Mouse (Mus musculus): Measurements from ENCODE around the gene Gm10226.
"Not testable (repeated sequence)": the region's sequence is repeated elsewhere in the genome, so short reads cannot be mapped to it uniquely, and the experiment has no call there.

- TF ChIP-seq POLR2A (IDR thresholded peaks at IDR 0.05; ENCODE audit: insufficient read depth, low read depth, low read length); CTCF (IDR thresholded peaks at IDR 0.05); EP300 (IDR thresholded peaks at IDR 0.05; ENCODE audit: insufficient read depth, low read depth, low read length): not testable (repeated sequence)
Observed at GRCm38 (mm10) chr17:21730495-21730894, 38.8 kb downstream of the Gm10226 start, which contains the start of gene Zfp229.
